Mouse (Mus musculus): ENCODE measurements around the gene Krt9.

Gene Krt9

DNA sequence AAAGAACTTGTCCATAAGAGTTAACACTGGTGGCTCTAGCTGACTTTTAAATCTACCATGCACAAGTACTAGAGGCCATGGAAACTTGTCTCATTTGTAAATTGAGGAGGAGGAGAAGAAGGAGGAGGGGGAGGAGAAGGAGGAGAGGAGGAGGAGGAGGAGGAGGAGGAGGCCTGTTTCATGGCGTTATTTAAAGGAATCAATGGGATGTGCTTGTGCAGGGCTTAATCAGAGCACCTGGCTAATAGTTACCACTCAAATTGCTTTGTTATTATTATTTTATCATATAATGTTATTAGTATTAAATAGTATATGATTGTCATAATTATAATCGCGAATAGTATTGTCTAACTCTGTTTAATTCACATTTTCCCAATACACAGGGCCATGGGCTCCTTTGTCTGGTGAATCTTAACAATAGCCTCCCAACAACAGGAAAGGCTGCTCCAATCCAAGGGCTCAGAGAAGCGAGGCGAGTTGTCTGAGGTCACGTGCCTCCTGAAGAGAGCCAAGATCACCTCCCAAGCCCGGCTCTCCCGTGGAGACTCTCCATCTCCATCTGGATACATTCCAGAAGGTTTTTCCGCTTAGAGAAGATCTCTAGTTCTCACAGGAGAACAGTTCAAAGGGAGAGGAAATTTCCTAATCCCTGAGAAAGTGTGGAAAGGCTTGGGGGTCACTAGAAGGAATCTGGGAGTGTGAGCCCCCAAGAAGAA lies 44.3 kb downstream of the Krt9 start, which contains the start of gene Krt19:
Gene Krt19 (minus strand): TSS at position 51 of the 716 bp plus-strand sequence.
- no peak for DNase-seq (ENCODE audit: low read depth)

DNA sequence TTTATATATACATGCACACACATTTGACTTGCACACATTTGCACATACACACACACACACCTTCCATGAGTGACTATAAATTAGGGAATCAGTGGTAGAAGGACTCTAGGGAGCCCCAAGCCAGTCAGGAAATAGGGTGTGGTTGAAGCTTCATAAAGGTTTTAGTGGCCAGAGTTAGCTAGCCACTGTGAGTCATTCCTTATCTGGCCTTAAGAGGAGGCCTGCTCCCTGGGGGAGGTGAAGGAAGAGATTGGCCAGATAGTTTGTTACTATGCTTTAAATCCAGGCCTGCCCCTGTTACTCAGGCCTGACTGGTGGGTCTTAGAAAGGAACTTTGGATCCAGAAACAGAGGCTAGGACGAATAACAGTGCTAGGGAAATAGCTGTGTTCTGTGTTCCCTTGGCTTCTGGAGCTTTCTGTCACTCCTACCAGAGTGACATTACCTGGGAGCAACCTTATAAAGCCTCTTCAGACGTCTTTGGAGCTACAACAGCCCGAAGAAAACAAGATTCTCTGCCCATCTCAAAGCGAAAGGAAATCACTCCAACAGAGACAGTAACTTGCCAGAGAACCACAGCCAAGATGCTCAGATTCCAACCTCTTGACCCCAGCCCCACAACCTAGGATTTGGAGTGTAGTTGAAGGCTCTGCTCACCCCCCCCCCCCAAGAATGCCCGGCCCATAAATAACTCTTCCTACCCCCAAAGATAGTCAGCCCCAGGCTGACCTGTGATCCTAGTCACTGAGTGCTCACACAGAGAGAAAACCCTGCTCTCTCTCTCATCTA lies 45.3 kb downstream of the Krt9 start:
- DNase-seq (ENCODE audit: low read depth) = peak; percentile 71

DNA sequence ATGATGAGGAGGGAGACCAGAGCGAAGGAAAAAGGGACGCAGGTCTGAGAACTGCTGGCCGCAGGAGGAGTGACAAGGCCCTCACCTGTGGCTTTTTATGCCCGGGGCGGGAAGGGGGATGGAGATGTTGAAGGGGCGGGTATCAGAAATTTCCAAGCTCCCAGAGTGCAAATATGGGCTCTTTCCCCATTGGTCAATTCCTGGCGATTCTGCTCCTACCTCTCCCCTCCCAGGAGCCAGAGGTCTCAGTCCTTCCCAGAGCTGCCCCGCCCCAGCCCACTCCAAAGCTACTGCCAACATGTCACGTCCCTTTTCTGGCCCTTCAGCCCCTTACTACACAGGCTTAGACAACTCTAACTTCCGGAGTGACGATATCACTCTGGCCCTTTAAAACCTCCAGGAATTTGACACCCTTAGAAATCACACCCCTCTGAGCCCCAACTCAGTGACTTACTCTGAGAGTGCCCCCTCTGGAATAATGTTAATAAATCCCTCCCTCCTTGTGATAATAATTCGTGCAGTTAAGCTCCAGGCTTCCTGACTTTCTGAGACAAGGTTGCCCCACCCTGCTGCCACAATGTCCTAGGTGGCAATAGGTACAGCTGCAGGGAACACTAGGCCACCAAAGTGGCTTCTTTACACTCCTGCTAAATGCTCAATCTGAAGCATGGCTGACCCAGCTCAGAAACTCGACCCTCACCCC lies 47.0 kb downstream of the Krt9 start:
- DNase-seq (ENCODE audit: low read depth) = no peak

DNA sequence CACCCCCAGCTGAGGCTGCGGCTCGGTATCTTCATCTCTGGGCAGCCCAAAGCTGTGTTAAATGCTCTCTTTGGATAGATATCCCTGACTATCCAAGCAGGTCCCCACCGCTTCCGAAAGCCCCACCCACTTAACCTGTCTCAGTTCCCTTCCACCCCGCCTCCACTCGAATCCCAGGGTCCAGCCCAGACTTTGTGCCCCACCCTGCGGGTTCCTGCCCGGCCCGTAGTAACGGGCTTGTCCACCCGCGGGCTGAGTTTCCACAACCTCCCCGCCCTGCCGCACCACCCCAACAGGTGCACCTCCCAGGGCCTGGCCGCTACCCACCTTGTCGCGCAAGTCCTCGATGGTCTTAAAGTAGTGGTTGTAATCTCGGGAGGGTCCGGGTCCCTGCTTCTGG lies 47.9 kb downstream of the Krt9 start:
- no peak for DNase-seq (ENCODE audit: low read depth)

DNA sequence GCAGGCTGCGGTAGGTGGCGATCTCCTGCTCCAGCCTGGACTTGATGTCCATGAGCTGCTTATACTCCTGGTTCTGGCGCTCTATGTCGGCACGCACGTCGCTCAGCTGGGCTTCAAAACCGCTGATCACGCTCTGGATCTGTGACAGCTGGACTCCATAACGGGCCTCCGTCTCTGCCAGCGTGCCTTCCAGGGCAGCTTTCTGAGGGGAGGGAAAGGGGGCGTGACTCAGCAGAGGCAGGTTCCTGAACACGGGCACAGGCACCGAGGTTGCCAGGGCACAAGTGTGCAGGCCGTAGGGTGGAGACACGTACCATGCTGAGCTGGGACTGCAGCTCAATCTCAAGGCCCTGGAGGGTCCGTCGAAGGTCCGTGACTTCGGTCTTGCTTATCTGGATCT lies 52.1 kb downstream of the Krt9 start:
- DNase-seq (ENCODE audit: low read depth) = no peak

DNA sequence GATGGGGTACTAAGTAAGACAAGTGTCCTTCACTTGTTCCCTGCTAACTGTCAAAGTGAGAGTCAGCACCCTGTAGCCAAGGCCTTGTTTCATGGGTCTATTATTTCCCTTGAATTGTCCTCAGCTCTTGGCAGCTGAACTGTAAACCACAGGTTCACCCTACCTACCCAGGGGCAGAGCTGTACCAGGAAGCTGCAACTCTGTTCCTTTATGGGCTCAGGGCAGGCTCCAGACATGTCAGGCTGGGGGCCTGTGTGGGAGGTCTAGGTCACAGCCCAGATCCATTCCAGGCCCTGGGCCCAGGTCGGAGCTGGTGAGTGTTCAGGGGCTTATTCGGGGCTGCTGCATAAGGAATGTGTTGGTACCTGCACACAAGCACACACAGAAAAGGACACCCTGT lies 53.7 kb downstream of the Krt9 start:
- DNase-seq (ENCODE audit: low read depth) = no peak

DNA sequence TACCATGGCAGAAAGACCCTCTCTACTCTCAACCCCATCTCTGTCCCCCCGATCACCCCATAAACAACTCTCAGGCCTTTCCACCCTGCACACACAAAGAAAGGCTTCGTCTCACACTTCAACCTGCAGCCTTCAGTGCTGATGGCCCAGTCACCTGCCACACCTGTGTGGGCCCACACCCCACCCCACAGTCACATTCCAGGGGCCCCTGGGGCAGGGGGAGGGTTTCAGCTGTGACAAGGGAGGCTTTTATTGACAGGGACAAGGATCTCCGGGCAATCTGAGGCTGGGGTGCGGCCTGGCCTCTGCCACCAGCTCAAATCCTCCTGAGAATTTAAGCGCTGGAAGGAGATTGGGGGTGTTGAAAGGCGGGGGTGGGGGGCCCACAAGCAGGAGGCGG lies 54.2 kb downstream of the Krt9 start:
- no peak for DNase-seq (ENCODE audit: low read depth)

DNA sequence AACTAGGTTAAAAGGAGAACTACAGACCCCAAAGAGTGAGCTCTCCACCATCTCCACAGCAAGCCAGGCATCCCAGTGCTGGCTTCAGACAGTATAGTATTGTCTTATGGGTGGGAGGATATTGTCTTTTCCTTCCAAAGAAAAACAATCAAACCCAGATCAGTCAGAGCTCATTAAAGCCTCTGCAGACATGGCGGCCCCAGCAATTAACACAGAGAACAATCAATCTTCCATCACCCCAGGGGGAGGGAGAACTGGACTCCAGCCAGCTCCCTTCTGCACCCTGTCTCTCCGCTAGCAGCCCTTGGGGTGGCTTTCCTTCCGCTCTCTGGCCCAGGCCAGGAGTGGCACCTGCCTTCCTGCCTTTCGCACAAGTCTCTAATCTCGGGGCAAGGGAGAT lies 55.4 kb downstream of the Krt9 start:
- no peak for DNase-seq (ENCODE audit: low read depth)

All from 416B (cell line).